Mouse (Mus musculus) lung, embryonic 15.5 days (tissue): ENCODE data around the gene Fam72a. TPM values are rescaled to one million over a fixed set of nuclear protein-coding genes. Genes with fewer than 3 reads are reported as not detected.

Source experiments
- ATAC-seq: fragments of 200-750 bp; cut with Nextera tagmentation; 2 replicates; pipeline ENCODE4 v1.8.0; 2017; ENCODE audit warnings: moderate number of reproducible peaks, borderline replicate concordance; ENCODE audit not compliant: low FRiP score, low TSS enrichment; ENCODE audit errors: extremely low read depth
- H3K27ac ChIP-seq: fragments of 300-500 bp; sonication (generic); 2 replicates; pipeline ENCODE4 v1.5.1; 2015; ENCODE audit warnings: moderate library complexity, mild to moderate bottlenecking, inconsistent platforms
- H3K27me3 ChIP-seq: fragments of 300-500 bp; sonication (generic); 2 replicates; pipeline ENCODE4 v1.6.1; 2015; ENCODE audit warnings: inconsistent platforms
- H3K36me3 ChIP-seq: fragments of 300-500 bp; sonication (generic); 2 replicates; pipeline ENCODE4 v1.6.1; 2015; ENCODE audit warnings: inconsistent platforms
- H3K4me1 ChIP-seq: fragments of 300-500 bp; sonication (generic); 2 replicates; pipeline ENCODE4 v1.6.1; 2015; ENCODE audit warnings: inconsistent platforms
- H3K4me2 ChIP-seq: fragments of 300-500 bp; sonication (generic); 2 replicates; pipeline ENCODE4 v1.6.1; 2015; ENCODE audit warnings: inconsistent platforms, mild to moderate bottlenecking, moderate library complexity
- H3K4me3 ChIP-seq: fragments of 300-500 bp; sonication (generic); 2 replicates; pipeline ENCODE4 v1.5.1; 2015; ENCODE audit warnings: mild to moderate bottlenecking, inconsistent platforms
- H3K9ac ChIP-seq: fragments of 300-500 bp; sonication (generic); 2 replicates; pipeline ENCODE4 v1.6.1; 2015; ENCODE audit warnings: inconsistent platforms
- H3K9me3 ChIP-seq: fragments of 300-500 bp; sonication (generic); 2 replicates; pipeline ENCODE4 v1.6.1; 2016; ENCODE audit warnings: inconsistent platforms
- WGBS: fragments of 180-500 bp; shearing (Covaris S2); methylation state at CpG from one replicate; pipeline ENCODE4 v1.1.7; 2015; 5-methylcytosine and 5-hydroxymethylcytosine counted together
- polyA plus RNA-seq: library from polyadenylated mRNA; unstranded; fragments of >200 nt; fragmentation: Nextera tagmentation; extraction: Ambion mirVana; gene quantifications from 2 replicates; pipeline ENCODE4 v1.2.1, GENCODE M21; 2015

Gene Fam72a
- polyA plus RNA-seq, 1 experiment from 2014 or later: 3.0 TPM

DNA sequence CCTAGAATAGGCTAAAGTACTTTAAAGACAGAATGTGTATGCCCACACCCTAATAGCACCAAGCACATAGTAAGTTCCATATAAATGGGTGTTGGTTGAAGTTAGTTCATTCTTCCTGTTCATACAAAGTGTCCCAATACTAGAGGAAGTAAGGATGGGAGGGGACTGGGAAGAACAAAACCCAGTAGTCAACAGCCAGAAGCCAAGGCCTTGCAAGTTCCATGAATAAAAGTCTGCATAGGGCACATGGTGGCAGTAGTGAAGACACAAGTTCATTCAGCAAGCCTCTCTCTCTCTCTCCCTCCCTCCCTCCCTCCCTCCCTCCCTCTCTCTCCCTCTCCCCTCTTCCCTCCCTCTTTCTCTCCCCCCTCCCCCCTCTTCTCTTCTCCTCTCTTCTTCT is 16.6 kb upstream of the Fam72a start:
- H3K9me3 ChIP-seq: no peaks in the 10 kb centered on the region
- ATAC-seq: no peak
- peaks cover 15% of the 10 kb centered on the region for H3K4me1 ChIP-seq
- H3K36me3 ChIP-seq: no peaks in the 10 kb centered on the region
- H3K9ac ChIP-seq: no peak overlapping the region
- no peaks in the 10 kb centered on the region for H3K27me3 ChIP-seq
- no peak overlapping the region for H3K27ac ChIP-seq
- no peak overlapping the region for H3K4me2 ChIP-seq
- no peak overlapping the region for H3K4me3 ChIP-seq

DNA sequence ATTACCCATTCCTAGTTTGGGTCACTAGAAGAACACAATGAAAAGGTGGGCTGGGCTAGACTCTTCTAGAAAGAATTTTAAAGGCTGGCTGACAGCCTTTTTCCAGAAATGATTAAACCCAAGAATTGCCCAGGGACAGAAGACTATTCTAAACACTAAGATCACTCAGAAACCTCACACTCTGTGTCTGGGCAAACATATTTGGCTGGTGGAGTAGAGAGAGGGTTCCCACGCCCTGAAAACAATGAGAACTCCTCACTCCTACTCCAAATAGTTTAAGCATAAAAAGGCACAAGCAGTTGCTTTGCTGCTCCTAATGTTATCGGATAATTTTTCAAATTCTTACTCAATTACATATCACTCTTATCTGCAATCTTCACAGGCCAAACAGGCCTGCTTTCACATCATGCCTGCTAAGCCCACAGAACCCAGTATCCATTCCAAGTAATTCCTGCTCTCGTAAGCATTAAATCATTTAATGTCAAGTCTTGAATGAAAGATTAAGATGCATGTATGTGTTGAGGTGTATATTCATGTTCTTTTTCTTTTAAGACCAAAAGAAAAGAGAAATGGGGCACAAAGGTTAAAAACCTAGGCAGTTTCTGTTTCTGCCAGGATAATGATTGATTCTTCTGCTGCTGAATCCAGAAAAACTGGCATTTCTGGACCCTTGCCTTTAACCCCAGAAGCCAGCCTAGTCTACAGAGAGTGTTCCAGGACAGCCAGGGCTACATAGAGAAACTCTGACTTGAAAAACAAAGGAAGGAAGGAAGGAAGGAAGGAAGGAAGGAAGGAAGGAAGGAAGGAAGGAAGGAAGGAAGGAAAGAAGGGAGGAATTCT is 15.8 kb upstream of the Fam72a start:
- Histone ChIP-seq H3K36me3 (no peaks in the 10 kb centered on the region), H3K4me3 (no peak overlapping the region), H3K4me2 (no peak overlapping the region), H3K9ac (no peak overlapping the region), H3K4me1 (peaks cover 15% of the 10 kb centered on the region), H3K27ac (peak overlapping the region; percentile 29; the same call in 1 of the 2 replicates), H3K27me3 (no peaks in the 10 kb centered on the region), H3K9me3 (no peaks in the 10 kb centered on the region)
- WGBS: 50% methylated on average over 3 of the region's 3 CpGs
- ATAC-seq: no peak

DNA sequence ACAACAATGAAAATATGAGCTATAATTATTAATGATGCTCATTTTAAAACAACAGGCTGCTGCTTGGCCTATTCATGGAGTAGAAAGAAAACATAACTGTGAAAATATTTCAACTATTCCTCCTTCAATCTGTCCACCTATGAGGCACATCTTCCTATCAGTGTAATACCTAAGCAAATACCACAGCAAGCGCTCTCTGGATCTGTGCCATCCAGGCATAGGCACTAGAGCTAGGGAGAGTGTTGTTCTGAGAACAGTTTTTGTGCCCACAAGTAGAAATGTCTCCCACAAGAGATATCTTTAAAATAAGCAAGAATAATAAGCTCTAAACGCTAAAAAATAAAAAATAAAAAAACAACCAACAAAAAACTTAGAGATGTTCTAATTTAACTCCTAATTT is 14.6 kb upstream of the Fam72a start:
- H3K27ac ChIP-seq: no peak overlapping the region
- no peak overlapping the region for H3K4me2 ChIP-seq
- H3K4me3 ChIP-seq: no peak overlapping the region
- ATAC-seq: no peak
- peaks cover 15% of the 10 kb centered on the region for H3K4me1 ChIP-seq
- no peaks in the 10 kb centered on the region for H3K27me3 ChIP-seq
- H3K9me3 ChIP-seq: no peaks in the 10 kb centered on the region
- no peak overlapping the region for H3K9ac ChIP-seq
- 79% methylated on average over 2 of the region's 2 CpGs for WGBS
- H3K36me3 ChIP-seq: no peaks in the 10 kb centered on the region

DNA sequence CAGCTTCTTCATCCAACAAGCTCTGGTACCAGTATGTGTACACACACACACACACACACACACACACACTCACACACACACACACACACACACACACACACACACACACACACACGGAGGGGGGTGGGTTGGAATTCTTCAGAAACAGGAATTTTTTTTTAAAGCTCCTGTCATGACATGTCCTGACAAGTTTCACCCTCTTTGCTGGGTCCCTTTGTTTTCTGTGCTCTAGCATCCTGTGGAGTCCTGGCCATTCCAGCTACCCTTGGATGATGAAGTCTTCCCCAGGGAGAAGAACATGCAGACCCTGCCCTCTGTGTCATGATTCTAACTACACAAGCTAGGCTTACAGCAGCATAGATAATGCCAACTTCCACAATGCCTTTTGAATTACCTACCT is 13.5 kb upstream of the Fam72a start:
- 25% methylated on average over 1 of the region's 1 CpGs for WGBS
- H3K4me2 ChIP-seq: no peak overlapping the region
- no peak overlapping the region for H3K27ac ChIP-seq
- peaks cover 15% of the 10 kb centered on the region for H3K4me1 ChIP-seq
- no peak overlapping the region for H3K4me3 ChIP-seq
- no peaks in the 10 kb centered on the region for H3K36me3 ChIP-seq
- no peaks in the 10 kb centered on the region for H3K27me3 ChIP-seq
- H3K9ac ChIP-seq: no peak overlapping the region
- H3K9me3 ChIP-seq: no peaks in the 10 kb centered on the region
- no peak for ATAC-seq

DNA sequence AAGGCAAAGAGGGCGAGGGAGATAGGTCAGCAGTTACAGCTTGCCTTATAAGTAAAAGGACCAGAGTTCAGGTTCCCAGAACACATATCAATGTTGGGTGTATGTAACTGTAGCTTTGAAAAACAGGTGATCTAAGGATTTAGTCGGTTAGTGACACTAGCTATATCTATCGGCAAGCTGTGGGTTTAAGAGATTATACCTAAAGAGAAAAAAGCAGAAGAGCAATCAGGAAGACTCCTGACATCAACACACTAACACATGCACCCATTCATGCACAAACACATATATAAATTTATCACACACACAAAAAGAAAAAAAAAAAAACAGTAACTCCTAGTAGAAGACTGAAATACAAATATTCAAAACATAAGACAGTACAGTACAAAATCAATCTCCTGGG is 11.1 kb upstream of the Fam72a start:
- no peak overlapping the region for H3K27ac ChIP-seq
- WGBS: 88% methylated on average over 3 of the region's 3 CpGs
- H3K9me3 ChIP-seq: no peaks in the 10 kb centered on the region
- H3K4me3 ChIP-seq: no peak overlapping the region
- no peak overlapping the region for H3K4me2 ChIP-seq
- H3K9ac ChIP-seq: no peak overlapping the region
- H3K4me1 ChIP-seq: peaks cover 13% of the 10 kb centered on the region
- H3K27me3 ChIP-seq: no peaks in the 10 kb centered on the region
- ATAC-seq: no peak
- H3K36me3 ChIP-seq: no peaks in the 10 kb centered on the region

DNA sequence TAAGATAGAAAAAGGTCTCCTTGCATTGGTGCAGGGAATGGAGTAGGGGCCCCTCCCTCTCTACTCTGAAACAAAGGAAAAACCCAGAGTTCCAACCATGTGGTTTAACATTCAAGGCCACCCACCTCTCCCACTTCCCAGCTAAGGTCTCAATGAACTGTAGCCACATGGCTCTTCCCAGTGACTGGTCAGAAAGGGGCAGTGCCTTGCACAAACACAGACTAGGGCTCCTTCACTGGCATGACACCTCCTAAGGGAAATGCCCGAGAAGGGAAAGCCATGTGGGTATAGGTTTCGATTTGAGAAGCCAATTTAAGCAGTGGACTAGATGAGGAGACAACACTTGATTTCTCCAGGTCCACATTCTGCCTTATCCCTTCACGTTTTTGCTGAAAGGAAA is 3.9 kb upstream of the Fam72a start:
- H3K27ac ChIP-seq: no peak overlapping the region
- H3K9me3 ChIP-seq: no peaks in the 10 kb centered on the region
- no peak for ATAC-seq
- no peaks in the 10 kb centered on the region for H3K27me3 ChIP-seq
- peaks cover 32% of the 10 kb centered on the region for H3K4me1 ChIP-seq
- WGBS: 44% methylated on average over 3 of the region's 3 CpGs
- no peak overlapping the region for H3K9ac ChIP-seq
- H3K36me3 ChIP-seq: no peaks in the 10 kb centered on the region
- peak overlapping the region; percentile 85; the same call in 1 of the 2 replicates for H3K4me3 ChIP-seq
- peak overlapping the region; percentile 93 for H3K4me2 ChIP-seq

DNA sequence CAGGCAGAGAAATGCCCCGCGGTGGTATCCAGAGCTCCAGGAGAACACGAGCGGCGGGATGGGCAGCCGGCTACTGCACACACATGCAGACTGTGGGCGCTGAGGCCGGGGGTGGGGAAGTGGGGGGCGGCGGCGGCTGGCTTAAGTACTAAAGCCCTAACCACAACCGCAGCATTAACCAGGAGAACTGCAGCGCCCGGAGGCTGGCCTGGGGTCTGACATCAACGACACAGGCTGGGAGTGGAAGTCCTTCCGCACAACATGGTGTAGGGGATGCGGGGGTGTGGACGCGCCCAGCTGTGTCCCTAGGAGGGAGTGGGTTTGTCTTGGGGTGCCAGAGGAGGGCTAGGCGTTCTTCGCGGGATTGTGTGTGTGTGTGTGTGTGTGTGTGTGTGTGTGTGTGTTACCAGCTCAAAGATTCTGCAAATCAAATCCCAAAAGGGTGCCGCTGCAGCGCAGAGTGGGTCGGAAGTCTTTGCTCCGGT is 2.6 kb upstream of the Fam72a start:
- Histone ChIP-seq H3K9ac (peak overlapping the region; percentile 71), H3K27ac (peak overlapping the region; percentile 96), H3K9me3 (no peaks in the 10 kb centered on the region), H3K27me3 (no peaks in the 10 kb centered on the region), H3K4me2 (peak overlapping the region; percentile 93), H3K36me3 (no peaks in the 10 kb centered on the region), H3K4me1 (peaks cover 41% of the 10 kb centered on the region), H3K4me3 (peak overlapping the region; percentile 85)
- WGBS: under 1% methylated on average over 26 of the region's 26 CpGs
- no peak for ATAC-seq

DNA sequence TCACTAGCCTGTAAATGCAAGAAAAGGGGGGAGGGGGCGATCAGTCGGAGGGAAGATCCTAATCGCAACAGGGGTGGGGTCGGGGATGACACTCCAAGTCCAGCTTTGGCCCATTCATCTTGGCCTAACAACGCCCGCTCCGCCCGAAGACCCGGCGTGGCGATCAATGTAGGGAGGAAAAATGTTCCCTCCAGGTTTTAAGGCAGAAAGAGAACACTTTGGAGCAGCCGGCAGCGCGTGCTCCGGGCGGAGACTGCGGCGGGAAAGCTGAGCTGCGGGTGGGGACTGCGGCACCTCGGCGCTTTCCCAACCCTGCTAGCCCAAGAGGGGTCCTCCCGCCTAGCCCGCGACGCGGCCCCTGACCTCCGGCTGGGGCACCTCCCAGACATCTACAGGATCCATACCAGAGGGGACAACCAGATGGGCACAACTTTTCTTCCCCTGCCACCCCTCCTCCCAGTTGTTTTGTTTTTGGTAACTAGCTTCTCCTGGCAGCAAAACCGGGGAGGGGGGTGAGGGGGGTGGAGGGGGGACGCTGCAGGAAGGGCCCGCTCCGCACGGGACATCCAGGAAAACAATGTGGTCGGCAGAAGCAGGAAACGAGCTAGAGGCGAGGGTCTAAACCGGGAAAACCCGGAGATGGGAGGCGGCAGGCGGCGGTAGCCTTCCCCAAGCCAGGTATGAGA is 2.0 kb upstream of the Fam72a start:
- WGBS: under 1% methylated on average over 41 of the region's 41 CpGs
- no peaks in the 10 kb centered on the region for H3K27me3 ChIP-seq
- H3K4me1 ChIP-seq: peaks cover 41% of the 10 kb centered on the region
- peak overlapping the region; percentile 93 for H3K4me2 ChIP-seq
- no peaks in the 10 kb centered on the region for H3K36me3 ChIP-seq
- ATAC-seq: no peak
- peak overlapping the region; percentile 96 for H3K27ac ChIP-seq
- no peaks in the 10 kb centered on the region for H3K9me3 ChIP-seq
- peak overlapping the region; percentile 85 for H3K4me3 ChIP-seq
- H3K9ac ChIP-seq: peak overlapping the region; percentile 71

DNA sequence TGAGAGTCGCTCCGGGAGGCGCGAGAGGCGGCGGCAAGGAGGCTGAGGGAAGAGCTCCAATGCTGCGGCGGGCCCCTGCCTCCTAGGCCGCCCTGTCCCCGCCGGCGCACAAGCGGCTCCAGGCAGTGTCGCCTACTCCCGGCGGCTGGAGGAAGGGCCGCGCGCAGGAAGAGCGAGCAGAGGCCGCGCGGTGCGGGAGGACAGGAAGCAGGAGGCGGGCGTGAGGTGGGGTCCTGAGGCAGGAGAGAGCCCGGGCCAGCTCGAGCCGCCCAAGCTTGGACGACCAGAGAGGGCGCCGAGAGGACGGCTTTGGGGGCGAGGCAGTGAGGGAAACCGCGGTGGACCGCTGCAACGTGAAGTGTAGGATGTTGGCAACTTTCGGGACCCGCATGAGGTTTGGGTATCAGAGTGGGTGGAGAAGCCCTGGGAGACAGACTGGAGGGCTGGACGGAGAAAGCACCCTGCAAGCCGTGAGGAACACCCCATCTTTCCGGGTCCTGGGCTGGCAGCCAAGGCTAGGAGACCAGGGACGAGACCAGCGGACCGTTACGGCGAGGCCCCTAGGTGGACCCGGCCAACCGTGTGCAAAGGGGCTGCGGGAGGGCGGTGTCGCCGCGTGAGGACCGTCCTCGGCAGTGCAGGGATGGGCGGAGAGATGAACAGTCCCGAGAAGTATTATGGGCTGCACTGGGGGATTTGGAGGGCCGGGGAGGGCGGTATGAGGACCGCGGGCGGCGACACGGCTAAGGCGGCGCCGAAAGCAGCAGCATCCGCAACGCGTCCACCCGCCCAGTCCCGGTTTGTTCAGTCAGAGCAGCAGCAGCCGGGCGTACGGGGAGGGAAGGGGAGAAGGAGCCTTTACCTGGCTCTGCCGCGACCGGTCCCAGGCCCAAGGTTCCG is 1.1 kb upstream of the Fam72a start:
- Histone ChIP-seq H3K4me1 (peaks cover 41% of the 10 kb centered on the region), H3K36me3 (no peaks in the 10 kb centered on the region), H3K4me2 (peak overlapping the region; percentile 93), H3K27me3 (no peaks in the 10 kb centered on the region), H3K9ac (peak overlapping the region; percentile 71), H3K9me3 (no peaks in the 10 kb centered on the region), H3K27ac (peak overlapping the region; percentile 96), H3K4me3 (peak overlapping the region; percentile 85)
- under 1% methylated on average over 79 of the region's 81 CpGs for WGBS
- peak; percentile 44 for ATAC-seq

DNA sequence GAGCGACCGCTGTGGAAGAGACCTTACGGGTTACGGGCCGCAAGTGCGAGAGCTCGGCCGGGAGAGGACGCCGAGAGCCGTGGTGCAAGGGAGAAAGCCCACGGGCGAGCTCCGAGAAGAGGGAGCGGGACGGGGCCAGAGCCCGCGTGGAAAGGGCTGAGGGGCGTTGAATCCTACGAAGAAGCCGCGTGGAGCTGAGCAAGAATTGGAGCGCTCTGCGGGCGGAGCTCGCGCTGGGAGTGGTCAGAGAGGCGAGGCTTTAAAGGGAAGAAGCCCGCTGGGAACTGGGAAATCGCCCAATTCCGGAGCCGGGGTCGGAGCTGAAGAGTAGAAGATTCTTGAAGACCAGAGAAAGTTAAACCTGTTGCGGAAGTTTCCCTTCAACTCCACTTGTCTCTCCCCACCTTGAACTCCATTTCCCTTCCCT is 391 bp downstream of the Fam72a start:
- WGBS: under 1% methylated on average over 34 of the region's 34 CpGs
- H3K4me1 ChIP-seq: peaks cover 33% of the 10 kb centered on the region
- peak overlapping the region; percentile 85 for H3K4me3 ChIP-seq
- no peaks in the 10 kb centered on the region for H3K9me3 ChIP-seq
- H3K27ac ChIP-seq: peak overlapping the region; percentile 91
- H3K36me3 ChIP-seq: no peaks in the 10 kb centered on the region
- ATAC-seq: peak; percentile 1
- peak overlapping the region; percentile 70 for H3K9ac ChIP-seq
- H3K4me2 ChIP-seq: peak overlapping the region; percentile 93
- H3K27me3 ChIP-seq: no peaks in the 10 kb centered on the region

DNA sequence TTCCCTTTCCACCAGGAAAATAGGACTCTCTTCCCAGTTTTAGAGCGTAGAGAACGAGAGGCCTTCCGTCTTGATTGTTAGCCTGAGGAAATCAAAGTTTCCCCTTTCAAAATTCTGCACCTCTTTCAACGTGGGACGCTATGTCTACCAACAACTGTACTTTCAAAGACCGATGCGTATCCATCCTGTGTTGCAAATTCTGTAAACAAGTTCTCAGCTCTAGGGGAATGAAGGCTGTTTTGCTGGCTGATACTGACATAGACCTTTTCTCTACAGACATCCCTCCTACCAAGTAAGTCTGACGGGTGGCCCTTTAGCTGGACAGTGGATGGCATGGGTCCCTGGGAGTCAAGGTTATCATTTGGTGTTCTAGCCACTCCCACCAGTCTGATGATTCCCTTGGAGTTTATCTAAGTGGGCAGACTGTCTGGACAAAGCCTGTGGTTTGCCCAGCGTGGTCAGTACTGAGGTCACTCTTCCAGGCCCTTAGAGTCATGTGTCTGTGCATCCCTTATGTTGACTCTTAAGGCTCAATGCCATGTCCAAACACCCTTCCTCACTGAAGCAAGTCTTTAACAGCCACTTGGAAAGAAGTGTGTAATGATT is 961 bp downstream of the Fam72a start:
- Histone ChIP-seq H3K36me3 (no peaks in the 10 kb centered on the region), H3K27me3 (no peaks in the 10 kb centered on the region), H3K9me3 (no peaks in the 10 kb centered on the region), H3K4me3 (peak overlapping the region; percentile 85), H3K9ac (peak overlapping the region; percentile 70), H3K4me1 (peaks cover 27% of the 10 kb centered on the region), H3K27ac (peak overlapping the region; percentile 91), H3K4me2 (peak overlapping the region; percentile 93)
- WGBS: under 1% methylated on average over 9 of the region's 9 CpGs
- ATAC-seq: no peak
